Mouse (Mus musculus) left cerebral cortex, postnatal 14 days (tissue): ENCODE measurements around the gene Olfr920. TPM values are rescaled to one million over a fixed set of nuclear protein-coding genes. Genes with fewer than 3 reads are reported as not detected.

Experiments used
- DNase-seq, 2 experiments: peaks; one replicate each; pipeline ENCODE4 v3.0.0; 2021 to 2022; ENCODE audit warnings: low spot score in 2 of 2, mixed read lengths in 1 of 2
- intact Hi-C: fragments of 180-260 bp; cut with DNase I; formaldehyde crosslinking; loops from one replicate; pipeline ENCODE4 v1.15.1; 2025
- long read RNA-seq, 2 experiments: library from polyadenylated mRNA; stranded (forward); transcript quantifications; one replicate each; pipeline ENCODE4 v2.0.0; 2021
- total RNA-seq, 2 experiments: library from RNA; stranded (reverse); gene quantifications; 2 replicates each; pipeline ENCODE4 v1.2.3; 2021

Olfr920 gene
- under 1 TPM in 1 of 2 experiments, not detected in 1; 0.09 TPM for total RNA-seq
- long read RNA-seq, experiment 1 = 0 reads
- long read RNA-seq, experiment 2 = 0 reads

DNA sequence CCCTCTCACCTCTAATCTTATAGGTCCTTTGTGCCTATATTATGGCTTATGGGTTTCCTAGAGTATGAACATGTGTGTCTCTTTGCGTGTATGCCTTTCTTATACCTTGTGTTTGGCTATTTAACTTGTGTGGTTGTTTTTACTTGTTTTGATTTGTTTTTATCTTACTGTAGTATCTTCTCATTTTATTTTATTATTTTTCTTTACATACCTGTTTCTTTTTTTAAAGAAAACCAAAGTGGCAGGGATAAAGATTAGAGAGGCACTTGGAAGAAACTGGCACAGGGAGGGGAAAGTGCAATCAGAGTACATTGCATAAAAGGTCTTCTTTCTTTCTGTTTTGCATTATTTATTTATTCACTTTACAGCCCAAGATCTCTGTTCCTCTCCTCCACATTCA is at the start of gene Olfr920:
Gene Olfr920, plus strand, starts transcription at position 301 of the 400 bp plus-strand sequence.
- DNase-seq = no peak
- intact Hi-C loops = no loop called here

DNA sequence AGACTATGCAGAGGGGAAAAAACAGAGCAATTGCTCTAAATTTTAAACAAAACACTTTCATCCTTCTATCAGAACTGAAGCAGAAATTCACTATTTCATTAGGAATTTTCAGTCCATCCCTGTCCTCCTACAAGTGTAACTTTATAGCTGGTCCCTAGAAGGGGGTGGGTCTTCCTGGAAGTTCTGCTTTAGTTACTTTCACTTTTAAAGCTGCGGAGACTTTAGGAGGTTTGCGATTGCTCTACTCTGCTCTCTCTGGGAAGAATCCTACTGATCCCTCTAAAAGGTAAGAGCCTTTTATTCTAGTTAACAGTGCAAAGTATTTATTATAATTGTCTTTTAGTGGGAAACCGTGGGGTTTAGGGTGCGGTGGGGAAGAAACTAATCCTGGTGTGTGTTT is 34.0 kb upstream of the Olfr920 start, which contains the start of gene Vwa5a:
Gene Vwa5a, plus strand, starts transcription at position 167 of the 400 bp plus-strand sequence.
- intact Hi-C loops = no loop called here
- peak in 1 of 2 experiments; percentile 9 for DNase-seq

DNA sequence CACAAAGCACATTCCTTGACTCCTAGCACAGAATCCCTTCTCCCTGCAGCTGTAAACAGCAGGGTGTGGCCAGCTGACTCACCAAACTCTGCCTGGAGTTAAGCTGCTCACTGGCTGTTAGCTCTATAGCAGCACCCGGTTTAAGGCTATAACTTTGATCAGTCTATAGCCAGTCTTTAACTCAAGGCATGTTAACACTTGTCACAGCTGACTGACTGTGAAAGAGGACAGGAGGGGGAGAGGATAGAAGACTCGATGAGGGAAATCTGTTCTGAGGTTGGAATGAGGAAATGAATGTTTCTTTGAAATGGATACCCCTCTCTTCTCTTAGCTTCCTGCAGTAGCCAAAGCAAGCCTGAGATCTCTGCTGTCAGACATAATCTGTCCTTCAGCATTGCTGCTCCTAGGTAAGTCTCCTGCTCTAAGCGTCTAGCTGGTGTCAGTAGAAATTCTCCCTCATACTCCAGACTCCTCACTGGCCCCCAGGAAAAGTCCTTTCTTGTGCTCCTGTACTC is 33.1 kb upstream of the Olfr920 start:
- no peak for DNase-seq
- intact Hi-C loops = no loop called here

- no peak for DNase-seq
- intact Hi-C loops = no loop called here
Measured at GRCm38 (mm10) chr9:38724044-38724443, 28.1 kb upstream of the Olfr920 start.

DNA sequence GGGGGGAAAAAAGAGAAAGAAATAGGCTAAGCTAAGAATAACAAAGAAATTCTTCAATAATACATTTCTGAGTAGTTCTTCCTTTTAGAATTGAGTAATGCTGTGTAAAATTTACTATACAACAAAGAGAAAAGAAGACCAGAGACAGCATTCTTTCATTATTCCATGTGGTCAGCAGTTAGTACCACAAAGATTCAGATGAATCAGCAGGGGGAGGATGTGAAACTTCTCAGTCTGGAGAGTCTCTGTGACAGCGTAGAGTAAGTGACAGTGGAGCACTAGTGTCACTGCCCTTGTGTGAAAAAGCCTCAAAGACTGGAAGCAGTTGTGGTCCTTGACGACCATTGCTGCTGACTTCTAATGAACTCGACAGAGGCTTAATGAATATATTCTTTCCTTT is 23.9 kb upstream of the Olfr920 start:
- intact Hi-C loops = no loop called here

DNA sequence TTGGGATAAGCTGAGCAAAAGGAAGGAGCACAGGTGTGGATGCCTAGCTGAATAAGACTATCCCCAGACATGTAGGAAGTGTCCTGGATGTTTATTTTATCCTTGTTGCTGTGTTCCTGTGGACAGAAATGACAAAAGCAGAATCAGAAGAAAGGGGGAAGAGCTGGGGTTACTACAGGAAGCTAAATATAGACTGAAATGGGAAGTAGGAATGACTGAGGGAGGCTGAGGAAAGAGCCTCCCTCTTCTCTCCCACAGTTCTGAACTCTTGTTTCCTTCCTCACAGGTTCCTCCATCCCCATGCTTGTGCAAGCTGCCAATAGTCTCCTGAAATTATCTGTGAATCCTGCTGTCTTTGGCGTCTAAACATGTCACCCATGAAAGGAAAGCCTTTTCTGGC is 10.7 kb upstream of the Olfr920 start:
- no peak for DNase-seq
- intact Hi-C loops = no loop called here

More for the DNA sequence above, 23.9 kb upstream of the Olfr920 start:
- DNase-seq = no peak

- no peak for DNase-seq
- intact Hi-C loops = no loop called here
Measured at GRCm38 (mm10) chr9:38744619-38745315, 7.3 kb upstream of the Olfr920 start.

GRCm38 (mm10) chr9:38772768-38773167 is 20.7 kb downstream of the Olfr920 start, which contains the start of gene Olfr921:
Gene Olfr921 (plus strand): TSS chr9:38773068.
- intact Hi-C loops = no loop called here
- DNase-seq = no peak

GRCm38 (mm10) chr9:38792689-38793088 is 40.6 kb downstream of the Olfr920 start:
- DNase-seq = no peak
- intact Hi-C loops = no loop called here

- DNase-seq = peak; percentile 52 to 60
- intact Hi-C loops = no loop called here
Measured at GRCm38 (mm10) chr9:38805696-38806095, 53.6 kb downstream of the Olfr920 start.

Other genes with a start within 250 kb of the Olfr920 start
- not detected for gene Olfr911-ps1, start 230.7 kb upstream of the Olfr920 start, total RNA-seq
- gene Olfr910, start 214.4 kb upstream of the Olfr920 start, total RNA-seq = not detected
- not detected for gene Olfr912, start 172.1 kb upstream of the Olfr920 start, total RNA-seq
- not detected for gene Olfr913, start 159.5 kb upstream of the Olfr920 start, total RNA-seq
- gene Olfr914, start 147.2 kb upstream of the Olfr920 start, total RNA-seq = not detected
- gene Olfr916, start 92.4 kb upstream of the Olfr920 start, total RNA-seq = not detected
- not detected for gene Olfr917, start 86.5 kb upstream of the Olfr920 start, total RNA-seq
- gene Olfr918, start 77.7 kb upstream of the Olfr920 start, total RNA-seq = not detected
- gene Olfr919, start 48.6 kb upstream of the Olfr920 start, total RNA-seq = not detected
- 1 to 10 TPM; 6.5 to 8.3 TPM for gene Vwa5a, start 34.0 kb upstream of the Olfr920 start, total RNA-seq
- not detected for gene Olfr921, start 20.8 kb downstream of the Olfr920 start, total RNA-seq
- gene Olfr922, start 62.3 kb downstream of the Olfr920 start, total RNA-seq = not detected
- gene Olfr923, start 74.2 kb downstream of the Olfr920 start, total RNA-seq = not detected
- not detected for gene Olfr924, start 92.2 kb downstream of the Olfr920 start, total RNA-seq
- gene Olfr26, start 102.8 kb downstream of the Olfr920 start, total RNA-seq = not detected
- not detected for gene Olfr926, start 124.8 kb downstream of the Olfr920 start, total RNA-seq
- not detected for gene Olfr930, start 177.5 kb downstream of the Olfr920 start, total RNA-seq
- gene Olfr933, start 220.0 kb downstream of the Olfr920 start, total RNA-seq = not detected
- gene Olfr934, start 236.0 kb downstream of the Olfr920 start, total RNA-seq = not detected
- not detected for gene Olfr935, start 247.4 kb downstream of the Olfr920 start, total RNA-seq